Mouse (Mus musculus): ENCODE results near the gene Arhgap28. TPM values are rescaled to one million over a fixed set of nuclear protein-coding genes. Genes with fewer than 3 reads are reported as not detected.

Arhgap28 gene
- polyA plus RNA-seq, 1 experiment from 2014 or later, result 66.3 TPM

GRCm38 (mm10) chr17:67918201-67918600 is 85.7 kb downstream of the Arhgap28 start:
- WGBS, result 91% methylated on average over 7 of the region's 7 CpGs
- H3K27ac ChIP-seq (replicated peaks; ENCODE audit: low read depth, low read length), result no peak overlapping the region
- no peak for ATAC-seq (ENCODE audit: insufficient number of reproducible peaks, low FRiP score, low TSS enrichment, low read depth)
- H3K9ac ChIP-seq (ENCODE audit: low read length), result no peak overlapping the region
- no peak for DNase-seq (ENCODE audit: low spot score)
- no peaks in the 10 kb centered on the region for H3K4me1 ChIP-seq (ENCODE audit: control insufficient read depth, insufficient read depth, low read length)
- no peaks in the 10 kb centered on the region for H3K9me3 ChIP-seq (ENCODE audit: control insufficient read depth, low read length)
- H3K4me2 ChIP-seq (ENCODE audit: low read depth, severe bottlenecking), result no peak overlapping the region
- no peaks in the 10 kb centered on the region for H3K36me3 ChIP-seq (ENCODE audit: control insufficient read depth, insufficient read depth, low read length)
- no peak overlapping the region for H3K4me3 ChIP-seq (ENCODE audit: low read depth, low read length)
- no peaks in the 10 kb centered on the region for H3K27me3 ChIP-seq (ENCODE audit: control insufficient read depth, insufficient read depth, low read length)

GRCm38 (mm10) chr17:67916901-67917300 is 87.0 kb downstream of the Arhgap28 start:
- Histone ChIP-seq H3K4me3 (ENCODE audit: low read depth, low read length) (no peak overlapping the region), H3K36me3 (ENCODE audit: control insufficient read depth, insufficient read depth, low read length) (no peaks in the 10 kb centered on the region)

DNA sequence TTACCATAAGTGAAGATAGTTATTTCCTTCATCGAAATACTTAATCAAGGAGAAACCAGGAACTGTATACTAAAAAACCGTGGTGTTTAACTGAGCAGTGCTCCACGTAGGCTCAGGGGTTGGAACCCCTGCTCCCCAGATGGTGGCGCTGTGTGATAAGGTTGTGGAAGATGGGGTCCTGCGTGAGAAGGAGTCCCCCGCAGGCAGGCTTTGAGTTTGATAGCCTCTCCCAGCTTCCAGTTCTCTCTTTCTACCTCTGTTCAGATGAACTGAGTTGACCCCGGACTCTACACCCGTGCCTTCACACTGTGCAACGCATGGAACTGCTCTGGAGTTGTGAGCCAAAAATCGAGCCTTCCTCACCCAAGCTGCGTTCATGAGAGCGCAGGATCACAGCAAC is 91.3 kb downstream of the Arhgap28 start:
- DNase-seq (ENCODE audit: low spot score), result peak; percentile 77

More at GRCm38 (mm10) chr17:67916901-67917300, 87.0 kb downstream of the Arhgap28 start:
- H3K4me2 ChIP-seq (ENCODE audit: low read depth, severe bottlenecking), result no peak overlapping the region
- H3K4me1 ChIP-seq (ENCODE audit: control insufficient read depth, insufficient read depth, low read length), result 0 out of 2 replicates have a peak, but pooled peaks cover 5% of the 10 kb centered on the region
- ATAC-seq (ENCODE audit: insufficient number of reproducible peaks, low FRiP score, low TSS enrichment, low read depth) (no peak), DNase-seq (ENCODE audit: low spot score) (no peak)
- H3K27me3 ChIP-seq (ENCODE audit: control insufficient read depth, insufficient read depth, low read length), result no peaks in the 10 kb centered on the region
- H3K27ac ChIP-seq (replicated peaks; ENCODE audit: low read depth, low read length), result no peak overlapping the region
- no peaks in the 10 kb centered on the region for H3K9me3 ChIP-seq (ENCODE audit: control insufficient read depth, low read length)
- 98% methylated on average over 2 of the region's 2 CpGs for WGBS
- no peak overlapping the region for H3K9ac ChIP-seq (ENCODE audit: low read length)

DNA sequence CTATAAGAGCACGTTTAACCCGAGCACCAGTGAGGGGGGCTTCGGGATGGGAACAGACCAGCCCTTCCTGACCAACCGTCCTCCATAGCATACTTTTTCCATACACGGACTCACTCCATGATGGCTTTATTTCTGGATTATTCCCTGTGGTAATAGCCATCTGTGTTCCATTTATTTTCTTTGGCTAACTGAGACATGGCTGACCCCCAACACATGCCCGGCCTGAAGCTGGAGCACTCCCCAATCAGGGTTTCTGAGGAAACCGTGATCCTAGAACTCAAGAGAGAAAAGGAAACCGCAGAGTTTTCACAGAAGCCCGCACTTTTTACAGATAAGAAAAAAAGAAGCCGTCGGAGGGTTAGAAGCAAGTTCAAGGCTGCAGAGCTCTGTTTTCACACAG is 91.9 kb downstream of the Arhgap28 start:
- DNase-seq (ENCODE audit: low spot score) (no peak), ATAC-seq (ENCODE audit: insufficient number of reproducible peaks, low FRiP score, low TSS enrichment, low read depth) (no peak)
- Histone ChIP-seq H3K4me3 (ENCODE audit: low read depth, low read length) (no peak overlapping the region), H3K4me1 (ENCODE audit: control insufficient read depth, insufficient read depth, low read length) (0 out of 2 replicates have a peak, but pooled peaks cover 5% of the 10 kb centered on the region), H3K36me3 (ENCODE audit: control insufficient read depth, insufficient read depth, low read length) (no peaks in the 10 kb centered on the region), H3K27ac (replicated peaks; ENCODE audit: low read depth, low read length) (no peak overlapping the region), H3K9ac (ENCODE audit: low read length) (no peak overlapping the region), H3K4me2 (ENCODE audit: low read depth, severe bottlenecking) (no peak overlapping the region), H3K27me3 (ENCODE audit: control insufficient read depth, insufficient read depth, low read length) (no peaks in the 10 kb centered on the region), H3K9me3 (ENCODE audit: control insufficient read depth, low read length) (no peaks in the 10 kb centered on the region)
- WGBS, result 79% methylated on average over 11 of the region's 11 CpGs

More for the DNA sequence above, 91.3 kb downstream of the Arhgap28 start:
- no peak overlapping the region for H3K27ac ChIP-seq (replicated peaks; ENCODE audit: low read depth, low read length)
- 62% methylated on average over 12 of the region's 12 CpGs for WGBS
- H3K36me3 ChIP-seq (ENCODE audit: control insufficient read depth, insufficient read depth, low read length), result no peaks in the 10 kb centered on the region
- H3K27me3 ChIP-seq (ENCODE audit: control insufficient read depth, insufficient read depth, low read length), result no peaks in the 10 kb centered on the region
- no peaks in the 10 kb centered on the region for H3K9me3 ChIP-seq (ENCODE audit: control insufficient read depth, low read length)
- no peak overlapping the region for H3K4me2 ChIP-seq (ENCODE audit: low read depth, severe bottlenecking)
- no peak overlapping the region for H3K4me3 ChIP-seq (ENCODE audit: low read depth, low read length)
- no peak overlapping the region for H3K9ac ChIP-seq (ENCODE audit: low read length)
- H3K4me1 ChIP-seq (ENCODE audit: control insufficient read depth, insufficient read depth, low read length), result 0 out of 2 replicates have a peak, but pooled peaks cover 5% of the 10 kb centered on the region
- peak; percentile 76; the same call in 1 of the 2 replicates for ATAC-seq (ENCODE audit: insufficient number of reproducible peaks, low FRiP score, low TSS enrichment, low read depth)

DNA sequence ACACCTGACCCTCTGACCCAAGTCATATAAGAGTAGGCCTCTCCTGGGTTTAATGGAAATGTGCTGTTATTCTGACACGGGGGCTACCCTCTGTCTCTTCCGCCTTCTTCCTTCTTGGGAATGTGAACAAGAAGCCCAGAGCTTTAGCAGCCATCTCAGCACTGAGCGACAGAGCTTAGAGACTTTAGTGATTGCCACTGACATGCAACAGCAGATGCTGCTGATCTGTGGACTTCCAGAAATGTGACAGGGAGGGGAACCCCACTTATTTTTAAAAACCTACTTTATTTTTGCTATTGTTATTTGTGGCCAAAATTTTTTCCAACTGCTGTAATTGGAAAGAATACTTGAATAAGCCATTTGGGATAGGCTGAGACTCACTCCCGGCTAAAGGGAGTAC is 95.4 kb downstream of the Arhgap28 start:
- Histone ChIP-seq H3K4me1 (ENCODE audit: control insufficient read depth, insufficient read depth, low read length) (0 out of 2 replicates have a peak, but pooled peaks cover 5% of the 10 kb centered on the region), H3K9me3 (ENCODE audit: control insufficient read depth, low read length) (no peaks in the 10 kb centered on the region), H3K4me3 (ENCODE audit: low read depth, low read length) (no peak overlapping the region), H3K9ac (ENCODE audit: low read length) (no peak overlapping the region), H3K36me3 (ENCODE audit: control insufficient read depth, insufficient read depth, low read length) (no peaks in the 10 kb centered on the region), H3K4me2 (ENCODE audit: low read depth, severe bottlenecking) (no peak overlapping the region), H3K27ac (replicated peaks; ENCODE audit: low read depth, low read length) (no peak overlapping the region), H3K27me3 (ENCODE audit: control insufficient read depth, insufficient read depth, low read length) (no peaks in the 10 kb centered on the region)
- WGBS, result 86% methylated on average over 4 of the region's 4 CpGs
- DNase-seq (ENCODE audit: low spot score) (no peak), ATAC-seq (ENCODE audit: insufficient number of reproducible peaks, low FRiP score, low TSS enrichment, low read depth) (no peak)

DNA sequence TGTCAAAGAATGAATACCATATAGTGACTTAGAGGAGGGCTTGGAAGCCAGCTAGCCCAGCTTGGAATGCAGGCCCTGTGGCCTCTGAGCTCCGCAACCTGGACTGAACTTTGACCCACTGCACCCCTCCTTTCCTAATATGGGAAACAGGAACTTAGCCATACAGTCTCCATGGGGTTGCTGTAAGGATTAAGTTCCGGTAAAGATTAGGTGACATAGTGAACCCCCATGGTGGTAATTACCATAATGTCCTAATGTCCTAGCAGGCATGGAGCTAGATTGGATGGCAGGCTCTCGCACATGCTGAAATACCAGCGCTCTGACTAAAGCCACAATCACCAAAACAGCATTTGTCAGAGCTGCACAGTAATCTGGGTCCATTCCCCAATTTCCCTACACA is 95.8 kb downstream of the Arhgap28 start:
- 77% methylated on average over 4 of the region's 4 CpGs for WGBS

GRCm38 (mm10) chr17:67907532-67908054 is 96.3 kb downstream of the Arhgap28 start:
- no peak overlapping the region for H3K4me2 ChIP-seq (ENCODE audit: low read depth, severe bottlenecking)
- no peak overlapping the region for H3K9ac ChIP-seq (ENCODE audit: low read length)
- no peaks in the 10 kb centered on the region for H3K27me3 ChIP-seq (ENCODE audit: control insufficient read depth, insufficient read depth, low read length)
- H3K27ac ChIP-seq (replicated peaks; ENCODE audit: low read depth, low read length), result no peak overlapping the region
- 87% methylated on average over 10 of the region's 10 CpGs for WGBS
- H3K36me3 ChIP-seq (ENCODE audit: control insufficient read depth, insufficient read depth, low read length), result no peaks in the 10 kb centered on the region
- no peak for DNase-seq (ENCODE audit: low spot score)
- no peaks in the 10 kb centered on the region for H3K9me3 ChIP-seq (ENCODE audit: control insufficient read depth, low read length)
- H3K4me1 ChIP-seq (ENCODE audit: control insufficient read depth, insufficient read depth, low read length), result 0 out of 2 replicates have a peak, but pooled peaks cover 3% of the 10 kb centered on the region
- ATAC-seq (ENCODE audit: insufficient number of reproducible peaks, low FRiP score, low TSS enrichment, low read depth), result no peak
- no peak overlapping the region for H3K4me3 ChIP-seq (ENCODE audit: low read depth, low read length)

More for the DNA sequence above, 95.8 kb downstream of the Arhgap28 start:
- ATAC-seq (ENCODE audit: insufficient number of reproducible peaks, low FRiP score, low TSS enrichment, low read depth) (no peak), DNase-seq (ENCODE audit: low spot score) (no peak)
- Histone ChIP-seq H3K27ac (replicated peaks; ENCODE audit: low read depth, low read length) (no peak overlapping the region), H3K27me3 (ENCODE audit: control insufficient read depth, insufficient read depth, low read length) (no peaks in the 10 kb centered on the region), H3K4me2 (ENCODE audit: low read depth, severe bottlenecking) (no peak overlapping the region), H3K4me3 (ENCODE audit: low read depth, low read length) (no peak overlapping the region), H3K9ac (ENCODE audit: low read length) (no peak overlapping the region), H3K36me3 (ENCODE audit: control insufficient read depth, insufficient read depth, low read length) (no peaks in the 10 kb centered on the region), H3K9me3 (ENCODE audit: control insufficient read depth, low read length) (no peaks in the 10 kb centered on the region), H3K4me1 (ENCODE audit: control insufficient read depth, insufficient read depth, low read length) (0 out of 2 replicates have a peak, but pooled peaks cover 5% of the 10 kb centered on the region)

- Histone ChIP-seq H3K9me3 (ENCODE audit: control insufficient read depth, low read length) (no peaks in the 10 kb centered on the region), H3K4me2 (ENCODE audit: low read depth, severe bottlenecking) (no peak overlapping the region), H3K27me3 (ENCODE audit: control insufficient read depth, insufficient read depth, low read length) (no peaks in the 10 kb centered on the region), H3K27ac (replicated peaks; ENCODE audit: low read depth, low read length) (no peak overlapping the region), H3K4me3 (ENCODE audit: low read depth, low read length) (no peak overlapping the region), H3K4me1 (ENCODE audit: control insufficient read depth, insufficient read depth, low read length) (no peaks in the 10 kb centered on the region), H3K9ac (ENCODE audit: low read length) (no peak overlapping the region), H3K36me3 (ENCODE audit: control insufficient read depth, insufficient read depth, low read length) (no peaks in the 10 kb centered on the region)
- DNase-seq (ENCODE audit: low spot score) (no peak), ATAC-seq (ENCODE audit: insufficient number of reproducible peaks, low FRiP score, low TSS enrichment, low read depth) (no peak)
- 76% methylated on average over 3 of the region's 3 CpGs for WGBS
These were observed 97.7 kb downstream of the Arhgap28 start for GRCm38 (mm10) chr17:67906236-67906635.

Data from limb, embryonic 11.5 days (tissue).